ENCODE assay signal across 8 mouse cellular contexts in the genomic region with DNA sequence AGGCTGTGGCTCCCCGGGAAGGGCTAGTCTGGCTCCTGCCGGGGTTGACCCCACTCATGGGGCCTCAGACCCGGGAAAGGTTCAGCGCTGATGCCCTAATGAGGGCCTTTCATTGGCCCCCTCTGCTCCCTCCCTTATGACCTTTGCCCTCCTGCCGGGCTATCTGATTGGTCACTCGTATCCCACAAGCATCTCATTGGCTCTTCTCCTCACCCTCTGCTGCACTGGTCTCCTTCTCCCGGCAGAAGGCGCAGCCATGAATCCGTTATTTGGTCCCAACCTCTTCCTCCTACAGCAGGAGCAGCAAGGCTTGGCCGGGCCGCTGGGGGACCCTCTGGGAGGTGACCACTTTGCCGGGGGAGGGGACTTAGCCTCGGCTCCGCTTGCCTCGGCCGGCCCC. TPM values are rescaled to one million over a fixed set of nuclear protein-coding genes. Genes with fewer than 3 reads are reported as not detected.
DNase-seq lines count a peak whose midpoint lies in the region; ATAC-seq and TF ChIP-seq lines count a peak whose summit lies in the region.

A gene (plus strand): TSS at position 241 of the 400 bp plus-strand sequence.

- H3K9ac ChIP-seq in embryonic facial prominence, embryonic 11.5 days (replicated peaks; ENCODE audit: low read length) = peak within 1 kb of the TSS; percentile 79
- peak within 1 kb of the TSS; percentile 91 for H3K9ac ChIP-seq in midbrain, embryonic 12.5 days (replicated peaks)

- H3K27ac ChIP-seq in embryonic facial prominence, embryonic 11.5 days (replicated peaks; ENCODE audit: low read depth, low read length) = peak within 1 kb of the TSS; percentile 82
- peak within 1 kb of the TSS; percentile 93 for H3K27ac ChIP-seq in limb, embryonic 10.5 days
- H3K27ac ChIP-seq in midbrain, embryonic 12.5 days (replicated peaks) = peak within 1 kb of the TSS; percentile 95
- no peak within 1 kb of the TSS for H3K27ac ChIP-seq in small intestine, adult 2 months (ENCODE audit: insufficient read depth, low read depth, low read length)

- peak within 1 kb of the TSS; percentile 76 for H3K4me3 ChIP-seq in embryonic facial prominence, embryonic 11.5 days (ENCODE audit: low read depth, low read length)
- H3K4me3 ChIP-seq in limb, embryonic 10.5 days = peak within 1 kb of the TSS; percentile 81
- H3K4me3 ChIP-seq in midbrain, embryonic 12.5 days = peak within 1 kb of the TSS; percentile 82
- peak within 1 kb of the TSS; percentile 64 for H3K4me3 ChIP-seq in small intestine, adult 2 months (ENCODE audit: low read depth, low read length)

- WGBS in embryonic facial prominence, embryonic 11.5 days = under 1% methylated on average over 16 of the region's 16 CpGs
- WGBS in limb, embryonic 10.5 days = under 1% methylated on average over 16 of the region's 16 CpGs
- under 1% methylated on average over 16 of the region's 16 CpGs for WGBS in midbrain, embryonic 12.5 days
- 3% methylated on average over 16 of the region's 16 CpGs for WGBS in small intestine, adult 2 months

- H3K27me3 ChIP-seq in embryonic facial prominence, embryonic 11.5 days (ENCODE audit: control insufficient read depth, insufficient read depth, low read length) = no peaks in the 10 kb centered on the region
- no peaks in the 10 kb centered on the region for H3K27me3 ChIP-seq in limb, embryonic 10.5 days (ENCODE audit: low read depth, poor library complexity, severe bottlenecking)
- H3K27me3 ChIP-seq in midbrain, embryonic 12.5 days = no peaks in the 10 kb centered on the region
- no peaks in the 10 kb centered on the region for H3K27me3 ChIP-seq in small intestine, adult 2 months (ENCODE audit: control insufficient read depth, insufficient read depth, low read length)

- no peaks in the 10 kb centered on the region; the same call in 1 of the 2 replicates for H3K4me1 ChIP-seq in embryonic facial prominence, embryonic 11.5 days (ENCODE audit: control insufficient read depth, insufficient read depth, low read length)
- H3K4me1 ChIP-seq in limb, embryonic 10.5 days = peaks cover 57% of the 10 kb centered on the region
- H3K4me1 ChIP-seq in midbrain, embryonic 12.5 days = peaks cover 40% of the 10 kb centered on the region
- H3K4me1 ChIP-seq in small intestine, adult 2 months (ENCODE audit: control insufficient read depth, insufficient read depth, insufficient read length, low read length) = no peaks in the 10 kb centered on the region; the same call in 1 of the 2 replicates

- peak; percentile 37; the same call in 1 of the 2 replicates for TF ChIP-seq CTCF in small intestine, adult 2 months (IDR thresholded peaks at IDR 0.05; ENCODE audit: extremely low read depth, insufficient read length, insufficient replicate concordance, low read depth, low read length)

- TF ChIP-seq POLR2A in small intestine, adult 2 months (IDR thresholded peaks at IDR 0.05; ENCODE audit: low read depth, low read length) = peak; percentile 42; the same call in 1 of the 2 replicates

- DNase-seq in 3T3-L1 (ENCODE audit: low read depth, low spot score) = peak; percentile 97
- peak; percentile 87 for DNase-seq in adrenal gland, postnatal 25 days
- DNase-seq in embryonic facial prominence, embryonic 11.5 days (ENCODE audit: low spot score) = peak; percentile 93
- DNase-seq in kidney, adult 11 months = peak; percentile 95
- peak; percentile 89 for DNase-seq in limb, embryonic 10.5 days (ENCODE audit: low spot score)

- H3K36me3 ChIP-seq in embryonic facial prominence, embryonic 11.5 days (replicated peaks; ENCODE audit: control insufficient read depth, insufficient read depth, low read depth, low read length) = peaks cover 6% of the 10 kb centered on the region; the same call in 1 of the 2 replicates
- H3K36me3 ChIP-seq in limb, embryonic 10.5 days = peaks cover 75% of the 10 kb centered on the region
- peaks cover 40% of the 10 kb centered on the region for H3K36me3 ChIP-seq in midbrain, embryonic 12.5 days
- H3K36me3 ChIP-seq in small intestine, adult 2 months (ENCODE audit: control insufficient read depth, insufficient read depth, low read length) = peaks cover 19% of the 10 kb centered on the region

- no peaks in the 10 kb centered on the region for H3K9me3 ChIP-seq in embryonic facial prominence, embryonic 11.5 days (replicated peaks; ENCODE audit: control insufficient read depth, low read length)
- H3K9me3 ChIP-seq in limb, embryonic 10.5 days (replicated peaks) = no peaks in the 10 kb centered on the region
- no peaks in the 10 kb centered on the region for H3K9me3 ChIP-seq in midbrain, embryonic 12.5 days

- H3K4me2 ChIP-seq in embryonic facial prominence, embryonic 11.5 days (ENCODE audit: low read depth, low read length) = peak within 1 kb of the TSS; percentile 86
- peak within 1 kb of the TSS; percentile 89 for H3K4me2 ChIP-seq in midbrain, embryonic 12.5 days (replicated peaks)

- ATAC-seq in embryonic facial prominence, embryonic 11.5 days (replicated peaks; ENCODE audit: insufficient number of reproducible peaks, low FRiP score, low TSS enrichment, low read depth) = peak; percentile 93
- peak; percentile 83 for ATAC-seq in granulocyte monocyte progenitor cell, adult 5-6 weeks (replicated peaks; ENCODE audit: poor library complexity, severe bottlenecking)
- ATAC-seq in midbrain, embryonic 12.5 days (ENCODE audit: low FRiP score, low read depth) = peak; percentile 95

RNA-seq across cellular contexts. Expression of the gene that starts here (rescaled TPM):
- total RNA-seq in adrenal gland, postnatal 25 days (2021) = 27.8 and 43.8 TPM in 2 replicates
- 7.0 and 10.3 TPM in 2 replicates for polyA plus RNA-seq in embryonic facial prominence, embryonic 11.5 days (2014; fragmentation: Nextera tagmentation; extraction: Ambion mirVana)
- 26.4 and 37.4 TPM in 2 replicates for total RNA-seq in granulocyte monocyte progenitor cell, adult 5-6 weeks (2014; fragmentation: Nextera tagmentation)
- 11.8 and 14.0 TPM in 2 replicates for total RNA-seq in granulocyte monocyte progenitor cell, adult 5-6 weeks (2017)
- 10.9 and 15.5 TPM in 2 replicates for polyA plus RNA-seq in limb, embryonic 10.5 days (2016; fragmentation: Nextera tagmentation; extraction: Ambion mirVana)
- polyA plus RNA-seq in midbrain, embryonic 12.5 days (2016; fragmentation: Nextera tagmentation; extraction: Ambion mirVana) = 18.7 and 18.8 TPM in 2 replicates
- polyA plus RNA-seq in small intestine, adult 2 months (2012; rRNA removed) = 7.0 and 13.0 TPM in 2 replicates
